Mouse (Mus musculus): Measurements from ENCODE around the gene Kank2.
A peak's percentile ranks its signal among the peaks of the same experiment; 100 is the strongest.
"Not testable (repeated sequence)": the region's sequence is repeated elsewhere in the genome, so short reads cannot be mapped to it uniquely, and the experiment has no call there.

Gene Kank2

GRCm38 (mm10) chr9:21816716-21817305 lies 18.3 kb upstream of the Kank2 start:
- no peak for DNase-seq

- no peak for DNase-seq
Observed at GRCm38 (mm10) chr9:21811170-21811569, 12.6 kb upstream of the Kank2 start.

GRCm38 (mm10) chr9:21808561-21808960 lies 10.0 kb upstream of the Kank2 start:
- DNase-seq, result peak in 1 of 2 experiments; percentile 39

- no peak for DNase-seq
Observed at GRCm38 (mm10) chr9:21806976-21807375, 8.4 kb upstream of the Kank2 start.

GRCm38 (mm10) chr9:21806363-21806762 lies 7.8 kb upstream of the Kank2 start:
- DNase-seq, result no peak

GRCm38 (mm10) chr9:21803986-21804644 lies 5.6 kb upstream of the Kank2 start:
- DNase-seq, result peak; percentile 90 to 91

- no peak for DNase-seq
Observed at GRCm38 (mm10) chr9:21801591-21801990, 3.0 kb upstream of the Kank2 start.

GRCm38 (mm10) chr9:21801121-21801520 lies 2.6 kb upstream of the Kank2 start:
- no peak for DNase-seq

- no peak for DNase-seq
Observed at GRCm38 (mm10) chr9:21799010-21799350, 436 bp upstream of the Kank2 start.

GRCm38 (mm10) chr9:21797921-21798344 lies 611 bp downstream of the Kank2 start:
- DNase-seq, result peak; percentile 84 to 90

GRCm38 (mm10) chr9:21796919-21797318 lies 1.6 kb downstream of the Kank2 start:
- no peak for DNase-seq

GRCm38 (mm10) chr9:21796259-21796658 lies 2.3 kb downstream of the Kank2 start:
- DNase-seq, result peak; percentile 32 to 61

GRCm38 (mm10) chr9:21795579-21795978 lies 3.0 kb downstream of the Kank2 start:
- no peak for DNase-seq

- no peak for DNase-seq
Observed at GRCm38 (mm10) chr9:21794925-21795324, 3.6 kb downstream of the Kank2 start.

- DNase-seq, result no peak
Observed at GRCm38 (mm10) chr9:21794344-21794834, 4.2 kb downstream of the Kank2 start.

- not testable (repeated sequence) for DNase-seq
Observed at GRCm38 (mm10) chr9:21793507-21793906, 5.0 kb downstream of the Kank2 start.

GRCm38 (mm10) chr9:21792644-21793043 lies 5.9 kb downstream of the Kank2 start:
- DNase-seq, result peak; percentile 57 to 71

- DNase-seq, result peak; percentile 73 to 82
Observed at GRCm38 (mm10) chr9:21791861-21792260, 6.7 kb downstream of the Kank2 start.

GRCm38 (mm10) chr9:21788234-21788633 lies 10.3 kb downstream of the Kank2 start:
- DNase-seq, result no peak

GRCm38 (mm10) chr9:21787654-21788053 lies 10.9 kb downstream of the Kank2 start:
- DNase-seq, result no peak

GRCm38 (mm10) chr9:21786906-21787305 lies 11.6 kb downstream of the Kank2 start:
- peak; percentile 82 to 86 for DNase-seq

GRCm38 (mm10) chr9:21786309-21786708 lies 12.2 kb downstream of the Kank2 start:
- not testable (repeated sequence) for DNase-seq

GRCm38 (mm10) chr9:21784517-21785307 lies 13.8 kb downstream of the Kank2 start:
- no peak for DNase-seq

All from kidney, postnatal 4 days (tissue).